Mouse (Mus musculus) testis, adult 2 months (tissue): Measurements from ENCODE around the gene Fam117a. TPM values are rescaled to one million over a fixed set of nuclear protein-coding genes. Genes with fewer than 3 reads are reported as not detected.

Experiments
- H3K27ac ChIP-seq: fragments of 200-500 bp; 2 replicates; pipeline ENCODE4 v1.5.1; 2012; ENCODE audit warnings: low read depth, low read length; ENCODE audit not compliant: control insufficient read depth, insufficient read depth
- H3K27me3 ChIP-seq: fragments of 200-500 bp; 2 replicates; pipeline ENCODE4 v1.6.1; 2012; ENCODE audit warnings: mild to moderate bottlenecking, low read length, moderate library complexity; ENCODE audit not compliant: control insufficient read depth, insufficient read depth
- H3K36me3 ChIP-seq: fragments of 200-500 bp; 2 replicates; pipeline ENCODE4 v1.6.1; 2012; ENCODE audit warnings: mild to moderate bottlenecking, low read length; ENCODE audit not compliant: control insufficient read depth, insufficient read depth
- H3K4me1 ChIP-seq: fragments of 200-500 bp; 2 replicates; pipeline ENCODE4 v1.6.1; 2012; ENCODE audit warnings: low read length; ENCODE audit not compliant: control insufficient read depth, insufficient read depth
- H3K4me3 ChIP-seq: fragments of 200-500 bp; 2 replicates; pipeline ENCODE4 v1.5.1; 2012; ENCODE audit warnings: low read depth, mild to moderate bottlenecking, low read length, moderate library complexity, mixed read lengths; ENCODE audit not compliant: control insufficient read depth
- CTCF ChIP-seq: fragments of 200-500 bp; IDR thresholded peaks from 2 replicates; pipeline ENCODE4 v1.5.1; 2012; ENCODE audit warnings: low read depth, mild to moderate bottlenecking, inconsistent platforms, low read length, moderate library complexity; ENCODE audit not compliant: control insufficient read depth, insufficient read depth, insufficient replicate concordance
- POLR2A ChIP-seq: fragments of 200-500 bp; IDR thresholded peaks from 2 replicates; pipeline ENCODE4 v1.6.1; 2012; ENCODE audit warnings: low read depth, mild to moderate bottlenecking, inconsistent platforms, low read length, moderate library complexity; ENCODE audit not compliant: control insufficient read depth
- polyA plus RNA-seq: library from polyadenylated mRNA; depleted of rRNA; stranded (reverse); fragments of >200 nt; gene quantifications from 2 replicates; pipeline ENCODE4 v1.2.3, GENCODE M21; 2012

Gene Fam117a
- polyA plus RNA-seq, 1 experiment: 16.7 TPM

- Histone ChIP-seq H3K27me3 (no peaks in the 10 kb centered on the region), H3K4me3 (no peak overlapping the region), H3K27ac (no peak overlapping the region), H3K4me1 (no peaks in the 10 kb centered on the region), H3K36me3 (no peaks in the 10 kb centered on the region)
- no peak for TF ChIP-seq CTCF
- TF ChIP-seq POLR2A: no peak
These were observed 19.2 kb downstream of the Fam117a start for GRCm38 (mm10) chr11:95356039-95356438.

GRCm38 (mm10) chr11:95356469-95357273 lies 19.9 kb downstream of the Fam117a start:
- Histone ChIP-seq H3K4me1 (no peaks in the 10 kb centered on the region), H3K36me3 (no peaks in the 10 kb centered on the region), H3K27ac (no peak overlapping the region), H3K4me3 (no peak overlapping the region), H3K27me3 (no peaks in the 10 kb centered on the region)
- no peak for TF ChIP-seq POLR2A
- no peak for TF ChIP-seq CTCF

GRCm38 (mm10) chr11:95358263-95358662 lies 21.4 kb downstream of the Fam117a start:
- H3K4me1 ChIP-seq: no peaks in the 10 kb centered on the region
- no peaks in the 10 kb centered on the region for H3K36me3 ChIP-seq
- no peak overlapping the region for H3K4me3 ChIP-seq
- no peak overlapping the region for H3K27ac ChIP-seq
- TF ChIP-seq POLR2A (no peak), CTCF (no peak)
- H3K27me3 ChIP-seq: no peaks in the 10 kb centered on the region

- TF ChIP-seq CTCF: no peak
- TF ChIP-seq POLR2A: no peak
- Histone ChIP-seq H3K4me1 (no peaks in the 10 kb centered on the region; the same call in 1 of the 2 replicates), H3K36me3 (no peaks in the 10 kb centered on the region), H3K4me3 (no peak overlapping the region), H3K27me3 (no peaks in the 10 kb centered on the region), H3K27ac (no peak overlapping the region)
These were observed 27.6 kb downstream of the Fam117a start for GRCm38 (mm10) chr11:95364388-95364787.

- no peaks in the 10 kb centered on the region for H3K36me3 ChIP-seq
- H3K4me3 ChIP-seq: no peak overlapping the region
- peaks cover 2% of the 10 kb centered on the region for H3K4me1 ChIP-seq
- H3K27me3 ChIP-seq: no peaks in the 10 kb centered on the region
- peak overlapping the region; percentile 52; the same call in 1 of the 2 replicates for H3K27ac ChIP-seq
- no peak for TF ChIP-seq CTCF
- no peak for TF ChIP-seq POLR2A
These were observed 28.8 kb downstream of the Fam117a start for GRCm38 (mm10) chr11:95365596-95365995.

- no peak for TF ChIP-seq CTCF
- no peak for TF ChIP-seq POLR2A
- Histone ChIP-seq H3K27me3 (no peaks in the 10 kb centered on the region), H3K4me1 (peaks cover 2% of the 10 kb centered on the region), H3K4me3 (no peak overlapping the region), H3K27ac (peak overlapping the region; percentile 52; the same call in 1 of the 2 replicates), H3K36me3 (no peaks in the 10 kb centered on the region; the same call in 1 of the 2 replicates)
These were observed 29.6 kb downstream of the Fam117a start for GRCm38 (mm10) chr11:95366280-95366897.

- no peak for TF ChIP-seq POLR2A
- no peak for TF ChIP-seq CTCF
- no peaks in the 10 kb centered on the region for H3K27me3 ChIP-seq
- no peak overlapping the region for H3K27ac ChIP-seq
- H3K4me1 ChIP-seq: peaks cover 2% of the 10 kb centered on the region
- no peak overlapping the region for H3K4me3 ChIP-seq
- no peaks in the 10 kb centered on the region; the same call in 1 of the 2 replicates for H3K36me3 ChIP-seq
These were observed 30.4 kb downstream of the Fam117a start for GRCm38 (mm10) chr11:95367011-95367735.
